Mouse (Mus musculus) cerebellum, adult 8-10 months (tissue): Measurements from ENCODE around the gene Dusp10.

ENCODE experiments used
- DNase-seq: peaks from one replicate; pipeline ENCODE4 v3.0.0; 2022

The Dusp10 gene

GRCm38 (mm10) chr1:184107448-184107847 lies 94.3 kb downstream of the Dusp10 start:
- no peak for DNase-seq

GRCm38 (mm10) chr1:184108254-184108653 lies 95.2 kb downstream of the Dusp10 start:
- no peak for DNase-seq

GRCm38 (mm10) chr1:184117586-184117985 lies 104.5 kb downstream of the Dusp10 start:
- no peak for DNase-seq

GRCm38 (mm10) chr1:184117991-184118390 lies 104.9 kb downstream of the Dusp10 start:
- no peak for DNase-seq

GRCm38 (mm10) chr1:184118586-184118985 lies 105.5 kb downstream of the Dusp10 start:
- no peak for DNase-seq
